Mouse (Mus musculus) cerebellum, postnatal 10 days (tissue): Measurements from ENCODE around the gene 3830406C13Rik.
A peak's percentile ranks its signal among the peaks of the same experiment; 100 is the strongest.
"Not testable (repeated sequence)": the region's sequence is repeated elsewhere in the genome, so short reads cannot be mapped to it uniquely, and the experiment has no call there.

ENCODE experiments used
- DNase-seq, 2 experiments: peaks; one replicate each; pipeline ENCODE4 v3.0.0; 2021; ENCODE audit warnings: mixed read lengths in 2 of 2

Gene 3830406C13Rik

GRCm38 (mm10) chr14:12284141-12284912 is at the start of gene 3830406C13Rik:
Gene 3830406C13Rik, plus strand, starts transcription at chr14:12284173.
- DNase-seq = peak; percentile 91 to 95

- no peak for DNase-seq
Measured at GRCm38 (mm10) chr14:12243726-12244125, 40.2 kb upstream of the 3830406C13Rik start.

GRCm38 (mm10) chr14:12276031-12276430 is 7.9 kb upstream of the 3830406C13Rik start:
- peak in 1 of 2 experiments; percentile 12 for DNase-seq

GRCm38 (mm10) chr14:12283641-12284040 is 332 bp upstream of the 3830406C13Rik start, which contains the start of gene Gm49355:
Gene Gm49355, plus strand, starts transcription at chr14:12283976.
- no peak for DNase-seq

GRCm38 (mm10) chr14:12289747-12290146 is 5.8 kb downstream of the 3830406C13Rik start:
- not testable (repeated sequence) for DNase-seq

- DNase-seq = peak; percentile 21 to 45
Measured at GRCm38 (mm10) chr14:12296391-12296790, 12.4 kb downstream of the 3830406C13Rik start.

GRCm38 (mm10) chr14:12299171-12299570 is 15.2 kb downstream of the 3830406C13Rik start:
- no peak for DNase-seq

GRCm38 (mm10) chr14:12299654-12300053 is 15.7 kb downstream of the 3830406C13Rik start:
- DNase-seq = peak in 1 of 2 experiments; percentile 6

- no peak for DNase-seq
Measured at GRCm38 (mm10) chr14:12300275-12300674, 16.3 kb downstream of the 3830406C13Rik start.

- DNase-seq = peak; percentile 56 to 71
Measured at GRCm38 (mm10) chr14:12300677-12301076, 16.7 kb downstream of the 3830406C13Rik start.

GRCm38 (mm10) chr14:12303106-12303505 is 19.1 kb downstream of the 3830406C13Rik start:
- DNase-seq = no peak

GRCm38 (mm10) chr14:12333622-12334021 is 49.6 kb downstream of the 3830406C13Rik start:
- no peak for DNase-seq

GRCm38 (mm10) chr14:12334925-12335324 is 51.0 kb downstream of the 3830406C13Rik start:
- DNase-seq = peak; percentile 88

- DNase-seq = peak in 1 of 2 experiments; percentile 6
Measured at GRCm38 (mm10) chr14:12337421-12337997, 53.5 kb downstream of the 3830406C13Rik start.

GRCm38 (mm10) chr14:12337998-12338809 is 54.2 kb downstream of the 3830406C13Rik start:
- DNase-seq = peak; percentile 14 to 25

- no peak for DNase-seq
Measured at GRCm38 (mm10) chr14:12338811-12339565, 55.0 kb downstream of the 3830406C13Rik start.

- peak; percentile 10 to 33 for DNase-seq
Measured at GRCm38 (mm10) chr14:12340238-12341074, 56.5 kb downstream of the 3830406C13Rik start.

- peak; percentile 33 to 46 for DNase-seq
Measured at GRCm38 (mm10) chr14:12341075-12341788, 57.3 kb downstream of the 3830406C13Rik start.

- DNase-seq = peak in 1 of 2 experiments; percentile 14
Measured at GRCm38 (mm10) chr14:12341789-12342457, 58.0 kb downstream of the 3830406C13Rik start.
